Mouse (Mus musculus) heart, postnatal 0 days (tissue): Measurements from ENCODE around the gene Txndc9. TPM values are rescaled to one million over a fixed set of nuclear protein-coding genes. Genes with fewer than 3 reads are reported as not detected.

Source experiments
- ATAC-seq: fragments of 200-750 bp; cut with Nextera tagmentation; 2 replicates; pipeline ENCODE4 v1.8.0; 2017; ENCODE audit warnings: low read depth, moderate number of reproducible peaks, moderate library complexity; ENCODE audit not compliant: insufficient read depth
- DNase-seq: peaks from one replicate; pipeline ENCODE4 v3.0.0-alpha.2; 2016; ENCODE audit warnings: low spot score
- H3K27ac ChIP-seq: fragments of 300-500 bp; sonication (generic); 2 replicates; pipeline ENCODE4 v1.5.1; 2014; ENCODE audit warnings: low read depth, mild to moderate bottlenecking
- H3K27me3 ChIP-seq: fragments of 300-500 bp; sonication (generic); 2 replicates; pipeline ENCODE4 v1.6.1; 2014; ENCODE audit warnings: low read length, mixed read lengths; ENCODE audit not compliant: control insufficient read depth, insufficient read depth
- H3K36me3 ChIP-seq: fragments of 300-500 bp; sonication (generic); replicated peaks from 2 replicates; pipeline ENCODE4 v1.6.1; 2014; ENCODE audit warnings: low read length, mixed read lengths; ENCODE audit not compliant: control insufficient read depth, insufficient read depth
- H3K4me1 ChIP-seq: fragments of 300-500 bp; sonication (generic); 2 replicates; pipeline ENCODE4 v1.6.1; 2014; ENCODE audit warnings: antibody characterized with exemption; ENCODE audit not compliant: control insufficient read depth, insufficient read depth
- H3K4me2 ChIP-seq: fragments of 300-500 bp; sonication (generic); 2 replicates; pipeline ENCODE4 v1.6.1; 2014; ENCODE audit warnings: low read depth, mild to moderate bottlenecking, low read length, moderate library complexity
- H3K4me3 ChIP-seq: fragments of 300-500 bp; sonication (generic); 2 replicates; pipeline ENCODE4 v1.5.1; 2014; ENCODE audit warnings: low read depth, low read length
- H3K9ac ChIP-seq: fragments of 300-500 bp; sonication (generic); replicated peaks from 2 replicates; pipeline ENCODE4 v1.6.1; 2014; ENCODE audit warnings: low read depth, low read length, mixed read lengths
- H3K9me3 ChIP-seq: fragments of 300-500 bp; sonication (generic); replicated peaks from 2 replicates; pipeline ENCODE4 v1.6.1; 2016; ENCODE audit warnings: low read length; ENCODE audit not compliant: control insufficient read depth
- CTCF ChIP-seq: IDR thresholded peaks from 2 replicates; pipeline ENCODE4 v1.5.1; 2016; ENCODE audit warnings: antibody characterized with exemption, control low read depth, low read depth
- EP300 ChIP-seq: IDR thresholded peaks from 2 replicates; pipeline ENCODE4 v1.6.1; 2016; ENCODE audit warnings: antibody characterized with exemption, low read depth
- WGBS: fragments of 180-500 bp; shearing (Covaris S2); extraction: QIAGEN DNeasy Blood & Tissue Kit; methylation state at CpG from one replicate; pipeline ENCODE4 v1.1.7; 2014; 5-methylcytosine and 5-hydroxymethylcytosine counted together
- polyA plus RNA-seq: library from polyadenylated mRNA; unstranded; fragments of >200 nt; fragmentation: Nextera tagmentation; extraction: Ambion mirVana; gene quantifications from 2 replicates; pipeline ENCODE4 v1.2.1, GENCODE M21; 2015
- total RNA-seq: library from RNA; depleted of rRNA; stranded (reverse); fragments of >200 nt; gene quantifications from 2 replicates; pipeline ENCODE4 v1.2.3, GENCODE M21; 2014; ENCODE audit warnings: low replicate concordance; rRNA removed

The Txndc9 gene
- total RNA-seq: 16.9 and 21.9 TPM in 2 replicates
- 98.0 and 108 TPM in 2 replicates for polyA plus RNA-seq

- Histone ChIP-seq H3K9ac (peak within 1 kb of the TSS; percentile 87), H3K4me1 (peaks cover 7% of the 10 kb centered on the region), H3K27me3 (no peaks in the 10 kb centered on the region), H3K9me3 (no peaks in the 10 kb centered on the region), H3K27ac (peak within 1 kb of the TSS; percentile 96), H3K4me2 (peak within 1 kb of the TSS; percentile 80), H3K4me3 (peak within 1 kb of the TSS; percentile 87), H3K36me3 (peaks cover 25% of the 10 kb centered on the region)
- ATAC-seq (peak; percentile 91), DNase-seq (peak; percentile 93)
- TF ChIP-seq EP300 (no peak), CTCF (peak; percentile 48)
- under 1% methylated on average over 49 of the region's 50 CpGs for WGBS
Measured at GRCm38 (mm10) chr1:37997867-37998266, at the start of gene Txndc9, which contains the start of gene Eif5b. Gene Txndc9, minus strand, starts transcription at chr1:37997893. Gene Eif5b, plus strand, starts transcription at chr1:37998010.

GRCm38 (mm10) chr1:38038898-38039297 is 41.2 kb upstream of the Txndc9 start:
- Histone ChIP-seq H3K27me3 (no peaks in the 10 kb centered on the region), H3K36me3 (peaks cover 80% of the 10 kb centered on the region), H3K9me3 (no peaks in the 10 kb centered on the region), H3K9ac (no peak overlapping the region), H3K27ac (no peak overlapping the region), H3K4me3 (no peak overlapping the region), H3K4me1 (no peaks in the 10 kb centered on the region), H3K4me2 (no peak overlapping the region)
- WGBS: 93% methylated on average over 2 of the region's 2 CpGs
- TF ChIP-seq CTCF (no peak), EP300 (no peak)
- DNase-seq (no peak), ATAC-seq (no peak)

GRCm38 (mm10) chr1:38037375-38037774 is 39.7 kb upstream of the Txndc9 start:
- no peak for TF ChIP-seq EP300
- TF ChIP-seq CTCF: no peak

GRCm38 (mm10) chr1:38035521-38035920 is 37.8 kb upstream of the Txndc9 start:
- Histone ChIP-seq H3K9me3 (no peaks in the 10 kb centered on the region), H3K4me3 (no peak overlapping the region), H3K9ac (no peak overlapping the region), H3K27ac (no peak overlapping the region), H3K4me1 (no peaks in the 10 kb centered on the region), H3K27me3 (no peaks in the 10 kb centered on the region), H3K4me2 (no peak overlapping the region), H3K36me3 (peaks cover 87% of the 10 kb centered on the region)
- DNase-seq (no peak), ATAC-seq (no peak)
- TF ChIP-seq CTCF: no peak
- TF ChIP-seq EP300: no peak
- WGBS: 82% methylated on average over 4 of the region's 4 CpGs

More at GRCm38 (mm10) chr1:38037375-38037774, 39.7 kb upstream of the Txndc9 start:
- 80% methylated on average over 5 of the region's 5 CpGs for WGBS
- H3K4me1 ChIP-seq: no peaks in the 10 kb centered on the region
- DNase-seq: no peak
- H3K4me2 ChIP-seq: no peak overlapping the region
- no peak for ATAC-seq
- no peak overlapping the region for H3K9ac ChIP-seq
- no peak overlapping the region for H3K27ac ChIP-seq
- no peaks in the 10 kb centered on the region for H3K27me3 ChIP-seq
- H3K36me3 ChIP-seq: peaks cover 89% of the 10 kb centered on the region
- no peaks in the 10 kb centered on the region for H3K9me3 ChIP-seq
- no peak overlapping the region for H3K4me3 ChIP-seq

- H3K27me3 ChIP-seq: no peaks in the 10 kb centered on the region
- ATAC-seq (no peak), DNase-seq (no peak)
- no peaks in the 10 kb centered on the region for H3K4me1 ChIP-seq
- no peaks in the 10 kb centered on the region for H3K9me3 ChIP-seq
- no peak overlapping the region for H3K9ac ChIP-seq
- TF ChIP-seq CTCF (no peak), EP300 (no peak)
- H3K27ac ChIP-seq: no peak overlapping the region
- no peak overlapping the region for H3K4me2 ChIP-seq
- WGBS: 90% methylated on average over 5 of the region's 5 CpGs
- H3K36me3 ChIP-seq: peaks cover 54% of the 10 kb centered on the region
- H3K4me3 ChIP-seq: no peak overlapping the region
Measured at GRCm38 (mm10) chr1:38031391-38031790, 33.7 kb upstream of the Txndc9 start.

- no peak for ATAC-seq
- Histone ChIP-seq H3K27ac (no peak overlapping the region), H3K4me2 (no peak overlapping the region), H3K4me1 (no peaks in the 10 kb centered on the region), H3K9ac (no peak overlapping the region), H3K27me3 (no peaks in the 10 kb centered on the region), H3K36me3 (peaks cover 39% of the 10 kb centered on the region), H3K4me3 (no peak overlapping the region), H3K9me3 (no peaks in the 10 kb centered on the region)
- no peak for DNase-seq
- TF ChIP-seq EP300: no peak
- no peak for TF ChIP-seq CTCF
- 88% methylated on average over 7 of the region's 7 CpGs for WGBS
Measured at GRCm38 (mm10) chr1:38027301-38027700, 29.6 kb upstream of the Txndc9 start.
